Mouse (Mus musculus) limb, embryonic 13.5 days (tissue): ENCODE results near the gene Rbm20. TPM values are rescaled to one million over a fixed set of nuclear protein-coding genes. Genes with fewer than 3 reads are reported as not detected.

ENCODE experiments used
- ATAC-seq: fragments of 200-750 bp; cut with Nextera tagmentation; 2 replicates; pipeline ENCODE4 v1.8.0; 2017; ENCODE audit warnings: low read depth, moderate number of reproducible peaks, moderate TSS enrichment; ENCODE audit not compliant: low FRiP score
- H3K27ac ChIP-seq: fragments of 300-500 bp; sonication (generic); 2 replicates; pipeline ENCODE4 v1.5.1; 2015; ENCODE audit warnings: inconsistent platforms, mild to moderate bottlenecking, moderate library complexity
- H3K27me3 ChIP-seq: fragments of 300-500 bp; sonication (generic); 2 replicates; pipeline ENCODE4 v1.6.1; 2015; ENCODE audit warnings: mild to moderate bottlenecking, inconsistent platforms
- H3K36me3 ChIP-seq: fragments of 300-500 bp; sonication (generic); 2 replicates; pipeline ENCODE4 v1.6.1; 2015; ENCODE audit warnings: inconsistent platforms, mild to moderate bottlenecking, moderate library complexity
- H3K4me1 ChIP-seq: fragments of 300-500 bp; sonication (generic); 2 replicates; pipeline ENCODE4 v1.6.1; 2015; ENCODE audit warnings: inconsistent platforms
- H3K4me2 ChIP-seq: fragments of 300-500 bp; sonication (generic); replicated peaks from 2 replicates; pipeline ENCODE4 v1.6.1; 2015; ENCODE audit warnings: inconsistent platforms, mild to moderate bottlenecking, moderate library complexity
- H3K4me3 ChIP-seq: fragments of 300-500 bp; sonication (generic); 2 replicates; pipeline ENCODE4 v1.5.1; 2015; ENCODE audit warnings: moderate library complexity, mild to moderate bottlenecking, inconsistent platforms
- H3K9ac ChIP-seq: fragments of 300-500 bp; sonication (generic); 2 replicates; pipeline ENCODE4 v1.6.1; 2015; ENCODE audit warnings: mild to moderate bottlenecking, inconsistent platforms
- H3K9me3 ChIP-seq: fragments of 300-500 bp; sonication (generic); 2 replicates; pipeline ENCODE4 v1.6.1; 2016; ENCODE audit warnings: inconsistent platforms
- WGBS: fragments of 180-500 bp; shearing (Covaris S2); methylation state at CpG from one replicate; pipeline ENCODE4 v1.1.7; 2015; 5-methylcytosine and 5-hydroxymethylcytosine counted together
- polyA plus RNA-seq: library from polyadenylated mRNA; unstranded; fragments of >200 nt; fragmentation: Nextera tagmentation; extraction: Ambion mirVana; gene quantifications from 2 replicates; pipeline ENCODE4 v1.2.1, GENCODE M21; 2015

The Rbm20 gene
- polyA plus RNA-seq, 1 experiment from 2014 or later = 5.1 TPM

DNA sequence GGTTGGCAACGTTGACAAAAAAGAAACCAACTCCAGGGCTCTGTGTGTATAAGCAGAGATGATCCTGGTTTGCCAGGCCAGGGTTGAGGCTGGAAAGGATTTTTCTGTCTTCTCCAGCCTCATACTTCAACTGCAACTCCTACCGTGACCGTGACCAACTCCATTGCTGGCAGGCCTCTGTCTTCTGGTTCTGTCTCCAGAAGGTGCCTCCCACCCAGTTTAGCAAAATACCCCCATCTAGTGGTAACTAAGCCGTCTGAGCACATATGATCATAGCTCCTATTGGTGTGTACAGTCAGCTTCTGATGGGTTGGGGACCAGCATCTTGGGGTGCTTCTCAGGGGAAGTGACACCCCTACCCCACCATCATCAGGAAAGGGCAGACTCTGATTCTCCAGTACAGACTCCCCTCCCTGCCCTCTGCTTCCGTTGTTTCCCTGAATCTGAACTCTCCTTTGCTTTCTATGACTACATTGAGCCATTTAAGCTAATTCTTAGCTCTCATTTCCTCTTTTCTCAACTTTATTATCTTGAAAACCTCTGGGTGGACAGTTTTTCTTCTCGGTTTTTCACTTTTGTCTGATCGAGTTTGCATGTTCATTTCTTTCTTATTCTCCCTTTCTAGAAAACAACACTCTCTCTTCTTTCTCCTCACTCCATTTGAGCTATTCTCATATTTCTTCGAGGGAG, 85.8 kb downstream of the Rbm20 start:
- Histone ChIP-seq H3K4me3 (no peak overlapping the region), H3K9ac (no peak overlapping the region), H3K27ac (no peak overlapping the region), H3K36me3 (no peaks in the 10 kb centered on the region), H3K9me3 (peaks cover 7% of the 10 kb centered on the region; the same call in 1 of the 2 replicates), H3K4me2 (no peak overlapping the region), H3K27me3 (no peaks in the 10 kb centered on the region), H3K4me1 (no peaks in the 10 kb centered on the region)
- WGBS = 66% methylated on average over 8 of the region's 8 CpGs
- peak; percentile 54; the same call in 1 of the 2 replicates for ATAC-seq

GRCm38 (mm10) chr19:53764688-53765478, 87.8 kb downstream of the Rbm20 start:
- WGBS = 84% methylated on average over 7 of the region's 7 CpGs
- H3K4me3 ChIP-seq = no peak overlapping the region
- H3K9me3 ChIP-seq = peaks cover 7% of the 10 kb centered on the region; the same call in 1 of the 2 replicates
- no peak overlapping the region for H3K27ac ChIP-seq
- no peaks in the 10 kb centered on the region for H3K27me3 ChIP-seq
- no peak for ATAC-seq
- H3K36me3 ChIP-seq = no peaks in the 10 kb centered on the region
- H3K4me1 ChIP-seq = peaks cover 5% of the 10 kb centered on the region
- H3K9ac ChIP-seq = no peak overlapping the region
- H3K4me2 ChIP-seq = no peak overlapping the region

DNA sequence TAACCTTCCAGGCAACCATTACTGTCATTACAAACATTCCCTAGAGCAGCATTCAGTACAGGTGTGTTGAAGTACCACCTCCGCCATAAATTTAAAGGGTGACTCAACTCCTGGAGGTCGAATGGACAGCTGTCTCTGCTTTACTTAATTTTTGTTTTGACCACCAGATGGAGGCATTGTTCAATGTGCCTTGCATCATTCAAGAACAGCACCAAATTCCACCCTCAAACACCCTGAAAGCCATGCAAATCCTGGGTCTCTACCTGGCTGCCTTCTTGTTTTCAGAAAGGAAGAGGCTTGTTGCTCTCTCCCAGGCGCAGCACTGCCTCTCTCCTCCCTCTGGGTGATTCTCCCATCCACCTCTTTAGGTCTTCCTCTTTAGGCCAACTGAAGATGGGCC, 91.4 kb downstream of the Rbm20 start:
- no peak overlapping the region for H3K9ac ChIP-seq

DNA sequence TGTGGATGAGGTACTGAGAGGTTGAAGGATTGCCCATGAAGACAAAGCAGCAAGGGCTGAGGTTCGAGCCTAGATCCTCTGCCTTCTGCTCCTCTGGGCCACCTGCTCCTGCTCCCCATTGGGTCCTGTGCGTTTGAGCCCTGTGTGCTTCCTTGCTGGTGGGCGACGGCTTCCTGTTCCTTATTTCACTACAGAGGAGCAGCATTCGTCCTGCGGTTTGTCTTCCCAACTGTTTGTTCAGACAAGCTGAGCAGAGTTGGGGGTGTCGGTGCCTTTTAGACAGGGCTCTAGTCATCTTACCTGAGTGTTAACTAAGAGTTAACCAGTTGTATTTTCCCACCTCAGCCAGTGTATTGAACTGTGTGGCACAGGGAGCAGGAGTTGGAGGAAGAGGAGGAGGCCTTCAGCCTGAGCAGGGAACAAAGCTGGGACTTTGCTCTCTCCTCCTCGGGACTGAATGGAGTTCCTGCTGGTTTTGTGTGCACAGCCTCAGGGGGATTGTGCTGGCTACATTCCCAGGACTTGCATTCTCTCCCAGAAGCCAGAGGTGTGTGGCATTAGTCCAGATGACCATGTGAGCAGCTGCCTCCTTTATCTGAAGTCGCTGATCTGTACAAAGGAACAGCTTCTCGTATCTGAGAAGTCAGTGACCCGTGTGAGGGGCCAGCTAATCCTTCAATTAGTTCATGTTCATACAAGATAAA, 97.0 kb downstream of the Rbm20 start:
- H3K9ac ChIP-seq = no peak overlapping the region
- no peak overlapping the region for H3K27ac ChIP-seq
- no peak overlapping the region for H3K4me3 ChIP-seq
- H3K4me2 ChIP-seq = no peak overlapping the region
- 59% methylated on average over 11 of the region's 11 CpGs for WGBS
- H3K9me3 ChIP-seq = no peaks in the 10 kb centered on the region
- ATAC-seq = peak; percentile 54; the same call in 1 of the 2 replicates
- no peaks in the 10 kb centered on the region for H3K27me3 ChIP-seq
- peaks cover 17% of the 10 kb centered on the region for H3K4me1 ChIP-seq
- no peaks in the 10 kb centered on the region for H3K36me3 ChIP-seq

More for the DNA sequence above, 91.4 kb downstream of the Rbm20 start:
- Histone ChIP-seq H3K27me3 (no peaks in the 10 kb centered on the region), H3K36me3 (no peaks in the 10 kb centered on the region), H3K4me3 (no peak overlapping the region), H3K4me2 (peak overlapping the region; percentile 44), H3K27ac (no peak overlapping the region), H3K9me3 (peaks cover 7% of the 10 kb centered on the region; the same call in 1 of the 2 replicates), H3K4me1 (peaks cover 6% of the 10 kb centered on the region)
- ATAC-seq = 0 out of 2 replicates have a peak, but pooled peaks have one; percentile 36
- WGBS = 21% methylated on average over 3 of the region's 3 CpGs

DNA sequence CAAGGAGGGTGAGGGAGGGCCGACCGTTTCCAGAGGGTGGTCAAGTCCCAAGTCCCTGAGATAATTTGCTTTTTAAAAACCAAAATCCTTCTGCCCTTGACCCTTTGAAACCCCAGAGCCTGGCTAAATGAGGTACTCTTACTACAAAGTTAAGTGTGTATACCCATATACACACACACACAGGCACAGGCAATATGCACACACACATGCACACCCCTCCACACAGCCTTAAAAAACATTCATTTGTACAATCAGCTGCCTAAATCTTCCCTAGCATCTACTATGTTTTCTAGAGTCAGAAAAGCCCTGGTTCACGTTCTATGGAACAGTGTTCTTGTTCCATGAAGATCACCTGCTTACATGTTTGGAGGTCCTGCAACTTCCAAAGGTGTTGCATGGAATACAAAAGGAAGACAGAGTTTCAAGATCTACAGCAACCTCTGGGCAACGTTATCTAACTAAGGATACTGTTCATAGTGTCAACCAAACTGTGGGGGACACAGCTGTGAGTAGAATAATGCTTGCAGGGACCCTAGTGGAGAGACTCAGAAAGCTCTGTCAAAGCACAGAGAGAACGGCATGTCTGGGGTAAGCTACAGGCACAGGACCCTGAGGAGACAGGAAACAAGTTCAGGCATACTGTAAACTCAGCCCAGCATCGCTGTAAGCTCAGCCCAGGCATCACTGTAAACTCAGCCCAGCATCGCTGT, 97.7 kb downstream of the Rbm20 start:
- no peak for ATAC-seq
- H3K9ac ChIP-seq = no peak overlapping the region
- H3K36me3 ChIP-seq = no peaks in the 10 kb centered on the region
- WGBS = 55% methylated on average over 7 of the region's 7 CpGs
- no peak overlapping the region for H3K27ac ChIP-seq
- H3K27me3 ChIP-seq = no peaks in the 10 kb centered on the region
- H3K4me1 ChIP-seq = peaks cover 17% of the 10 kb centered on the region
- no peak overlapping the region for H3K4me3 ChIP-seq
- no peak overlapping the region for H3K4me2 ChIP-seq
- H3K9me3 ChIP-seq = no peaks in the 10 kb centered on the region

- no peak overlapping the region for H3K4me3 ChIP-seq
These were observed 102.3 kb downstream of the Rbm20 start for GRCm38 (mm10) chr19:53779402-53779801.

DNA sequence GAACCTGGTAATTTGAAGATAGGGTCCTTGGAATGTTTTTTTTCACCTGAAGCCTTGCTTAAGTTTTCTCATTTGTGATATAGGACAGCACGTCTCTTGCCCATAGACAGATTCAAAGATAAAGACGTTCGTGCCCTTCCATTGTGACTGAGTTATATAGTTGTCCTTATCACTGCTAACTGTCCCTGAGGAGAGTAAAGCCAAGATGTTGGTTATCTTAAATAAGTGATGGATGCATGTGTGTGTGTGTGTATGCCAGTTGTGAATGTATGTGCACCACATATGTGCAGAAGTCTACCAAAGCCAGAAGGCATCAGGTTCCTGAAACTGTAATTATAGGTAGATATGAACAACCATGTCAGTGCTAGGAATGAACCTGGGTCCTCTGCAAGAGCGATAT, 102.7 kb downstream of the Rbm20 start:
- no peak for ATAC-seq
- no peaks in the 10 kb centered on the region for H3K27me3 ChIP-seq
- no peak overlapping the region for H3K4me3 ChIP-seq
- H3K4me2 ChIP-seq = no peak overlapping the region
- 0 out of 2 replicates have a peak, but pooled peaks cover 2% of the 10 kb centered on the region for H3K4me1 ChIP-seq
- H3K9me3 ChIP-seq = no peaks in the 10 kb centered on the region
- WGBS = 97% methylated on average over 4 of the region's 4 CpGs
- no peak overlapping the region for H3K27ac ChIP-seq
- H3K9ac ChIP-seq = no peak overlapping the region
- H3K36me3 ChIP-seq = no peaks in the 10 kb centered on the region

More at GRCm38 (mm10) chr19:53779402-53779801, 102.3 kb downstream of the Rbm20 start:
- Histone ChIP-seq H3K27me3 (no peaks in the 10 kb centered on the region), H3K27ac (no peak overlapping the region), H3K36me3 (no peaks in the 10 kb centered on the region), H3K9ac (no peak overlapping the region), H3K9me3 (no peaks in the 10 kb centered on the region), H3K4me2 (no peak overlapping the region), H3K4me1 (peaks cover 6% of the 10 kb centered on the region; the same call in 1 of the 2 replicates)
- ATAC-seq = no peak
- 74% methylated on average over 9 of the region's 9 CpGs for WGBS

- Histone ChIP-seq H3K9me3 (no peaks in the 10 kb centered on the region), H3K4me2 (no peak overlapping the region), H3K4me1 (peaks cover under 1% of the 10 kb centered on the region; the same call in 1 of the 2 replicates), H3K36me3 (no peaks in the 10 kb centered on the region), H3K27me3 (no peaks in the 10 kb centered on the region), H3K9ac (no peak overlapping the region), H3K4me3 (no peak overlapping the region), H3K27ac (no peak overlapping the region)
- no peak for ATAC-seq
- WGBS = 66% methylated on average over 9 of the region's 9 CpGs
These were observed 103.9 kb downstream of the Rbm20 start for GRCm38 (mm10) chr19:53780752-53781602.

DNA sequence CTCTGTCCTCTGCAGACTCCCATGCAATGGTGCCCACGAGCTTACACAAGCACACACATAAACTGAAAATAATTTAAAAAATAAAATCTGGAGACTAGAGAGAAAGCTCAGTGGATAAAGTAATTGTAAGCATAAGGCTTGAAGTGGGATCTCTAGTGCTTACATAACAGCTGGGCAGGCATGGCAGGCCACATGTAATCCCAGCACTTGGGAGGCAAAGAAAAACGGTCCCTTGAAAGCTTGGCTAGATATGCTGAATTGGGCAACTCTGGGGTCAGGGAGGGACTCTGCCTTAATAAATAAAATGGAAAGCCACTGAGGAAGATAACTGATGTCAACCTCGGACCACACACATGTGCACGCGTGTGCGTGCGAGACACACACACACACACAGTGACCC, 104.7 kb downstream of the Rbm20 start:
- no peaks in the 10 kb centered on the region for H3K36me3 ChIP-seq
- H3K27me3 ChIP-seq = no peaks in the 10 kb centered on the region
- no peak overlapping the region for H3K9ac ChIP-seq
- no peak overlapping the region for H3K4me2 ChIP-seq
- no peak overlapping the region for H3K4me3 ChIP-seq
- 89% methylated on average over 7 of the region's 7 CpGs for WGBS
- H3K4me1 ChIP-seq = peaks cover 9% of the 10 kb centered on the region
- H3K9me3 ChIP-seq = no peaks in the 10 kb centered on the region
- ATAC-seq = no peak
- no peak overlapping the region for H3K27ac ChIP-seq

- no peaks in the 10 kb centered on the region for H3K36me3 ChIP-seq
- no peak for ATAC-seq
- no peaks in the 10 kb centered on the region for H3K27me3 ChIP-seq
- no peak overlapping the region for H3K9ac ChIP-seq
- no peaks in the 10 kb centered on the region for H3K9me3 ChIP-seq
- peaks cover 23% of the 10 kb centered on the region for H3K4me1 ChIP-seq
- H3K4me2 ChIP-seq = no peak overlapping the region
- no peak overlapping the region for H3K4me3 ChIP-seq
- 91% methylated on average over 3 of the region's 3 CpGs for WGBS
- no peak overlapping the region for H3K27ac ChIP-seq
These were observed 108.2 kb downstream of the Rbm20 start for GRCm38 (mm10) chr19:53785352-53785751.

GRCm38 (mm10) chr19:53786239-53786638, 109.1 kb downstream of the Rbm20 start:
- peaks cover 23% of the 10 kb centered on the region for H3K4me1 ChIP-seq
- H3K36me3 ChIP-seq = no peaks in the 10 kb centered on the region
- 37% methylated on average over 2 of the region's 2 CpGs for WGBS
- ATAC-seq = no peak; the same call in 1 of the 2 replicates
- no peak overlapping the region for H3K9ac ChIP-seq
- H3K27me3 ChIP-seq = no peaks in the 10 kb centered on the region
- H3K27ac ChIP-seq = peak overlapping the region; percentile 65
- no peak overlapping the region for H3K4me3 ChIP-seq
- no peaks in the 10 kb centered on the region for H3K9me3 ChIP-seq
- no peak overlapping the region for H3K4me2 ChIP-seq
